ENCODE assay signal across 9 mouse cellular contexts in the genomic region with DNA sequence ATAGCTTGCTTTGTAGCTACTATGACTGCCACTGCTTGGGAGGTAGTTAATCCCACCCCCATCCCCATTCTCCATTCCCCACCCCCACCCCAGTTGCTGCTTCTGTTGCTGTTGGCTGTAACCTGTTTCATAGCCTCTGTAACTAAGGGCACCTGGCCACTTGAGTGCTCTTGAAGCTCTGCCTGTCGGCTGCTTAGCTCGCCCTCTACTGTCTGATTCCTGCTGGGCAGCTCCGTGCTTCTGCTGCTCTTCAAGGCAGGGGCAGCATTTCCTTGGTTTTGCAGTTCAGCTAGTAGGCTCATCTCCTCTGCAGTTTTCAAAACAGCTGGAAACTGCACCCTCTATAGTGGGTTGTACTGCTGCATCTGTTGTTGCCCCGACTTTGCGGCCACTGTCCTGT. TPM values are rescaled to one million over a fixed set of nuclear protein-coding genes. Genes with fewer than 3 reads are reported as not detected.
DNase-seq lines count a peak whose midpoint lies in the region; ATAC-seq and TF ChIP-seq lines count a peak whose summit lies in the region.
"Had no signal": no experiment of that assay in that cellular context is flagged by ENCODE, and none has a peak within 500 bp of the region (broad histone marks: within the 10 kb centered on the region; RNA-seq: fewer than 3 reads in every experiment).

No protein-coding gene starts in this region.

- WGBS in kidney, embryonic 14.5 days = 44% methylated on average over 5 of the region's 5 CpGs
- 37% methylated on average over 5 of the region's 5 CpGs for WGBS in kidney, adult 2 months

- H3K9ac ChIP-seq in kidney, embryonic 14.5 days (ENCODE audit: low read depth, low read length) = no peak overlapping the region
- H3K9ac ChIP-seq: neural tube, embryonic 12.5 days had no signal

- TF ChIP-seq CTCF in kidney, adult 2 months (conservative IDR thresholded peaks at IDR 0.05; ENCODE audit: insufficient read depth, insufficient read length, low read depth, low read length) = peak; percentile 84

- no peak overlapping the region for H3K4me3 ChIP-seq in kidney, embryonic 14.5 days (ENCODE audit: low read length)
- no peak overlapping the region for H3K4me3 ChIP-seq in kidney, adult 2 months (ENCODE audit: insufficient read depth, low read depth, low read length)
- H3K4me3 ChIP-seq: erythroblast, embryonic 14.5 days; neural tube, embryonic 12.5 days had no signal

- no peaks in the 10 kb centered on the region for H3K27me3 ChIP-seq in kidney, embryonic 14.5 days (ENCODE audit: control insufficient read depth, insufficient read depth, low read length)
- H3K27me3 ChIP-seq in kidney, adult 2 months (replicated peaks; ENCODE audit: control insufficient read depth, insufficient read depth, low read length) = no peaks in the 10 kb centered on the region
- H3K27me3 ChIP-seq: neural tube, embryonic 12.5 days had no signal

- DNase-seq in kidney, adult 18-20 months = peak; percentile 61
- peak; percentile 27 for DNase-seq in MN1 (ENCODE audit: low spot score)
- DNase-seq in cerebellum, adult 8-10 months = peak; percentile 33
- peak; percentile 70 for DNase-seq in kidney, adult 2 months
- no peak for DNase-seq in right cerebral cortex, postnatal 36 days (ENCODE audit: low spot score in 2 of 2)

- 0 out of 2 replicates have a peak, but pooled peaks cover under 1% of the 10 kb centered on the region for H3K4me1 ChIP-seq in kidney, embryonic 14.5 days (ENCODE audit: control insufficient read depth, insufficient read depth, low read length)
- peaks cover 8% of the 10 kb centered on the region for H3K4me1 ChIP-seq in kidney, adult 2 months (ENCODE audit: control insufficient read depth, insufficient read depth, low read length)

- no peak overlapping the region for H3K4me2 ChIP-seq in kidney, embryonic 14.5 days (replicated peaks; ENCODE audit: low read depth, low read length)
- H3K4me2 ChIP-seq: neural tube, embryonic 12.5 days had no signal

- ATAC-seq in kidney, embryonic 14.5 days (ENCODE audit: low FRiP score, low TSS enrichment) = no peak
- peak; percentile 73 for ATAC-seq in megakaryocyte progenitor cell, adult 5-6 weeks (replicated peaks; ENCODE audit: poor library complexity)

- TF ChIP-seq POLR2A in kidney, adult 2 months (IDR thresholded peaks at IDR 0.05; ENCODE audit: low read depth, low read length) = no peak

- H3K36me3 ChIP-seq in kidney, embryonic 14.5 days (ENCODE audit: control insufficient read depth, insufficient read depth, low read length) = no peaks in the 10 kb centered on the region
- H3K36me3 ChIP-seq in kidney, adult 2 months (ENCODE audit: control insufficient read depth, insufficient read depth, low read length) = no peaks in the 10 kb centered on the region
- H3K36me3 ChIP-seq: neural tube, embryonic 12.5 days had no signal

- H3K27ac ChIP-seq in kidney, embryonic 14.5 days (ENCODE audit: low read depth, low read length) = no peak overlapping the region
- H3K27ac ChIP-seq in kidney, adult 2 months (ENCODE audit: insufficient read depth, low read depth, low read length) = no peak overlapping the region
- H3K27ac ChIP-seq: neural tube, embryonic 12.5 days had no signal

- no peaks in the 10 kb centered on the region for H3K9me3 ChIP-seq in kidney, embryonic 14.5 days (ENCODE audit: control insufficient read depth, low read length)
- H3K9me3 ChIP-seq: neural tube, embryonic 12.5 days had no signal

RNA-seq across cellular contexts. Expression of a gene that starts 48.5 kb away (rescaled TPM):
- 82.6 and 86.2 TPM in 2 replicates for polyA plus RNA-seq in kidney, embryonic 14.5 days (2014; fragmentation: Nextera tagmentation; extraction: Ambion mirVana)
- 10.1 and 12.0 TPM in 2 replicates for polyA plus RNA-seq in kidney, adult 2 months (2012; rRNA removed)
- total RNA-seq in megakaryocyte progenitor cell, adult 5-6 weeks (2015) = 43.8 and 49.7 TPM in 2 replicates
- total RNA-seq in megakaryocyte progenitor cell, adult 5-6 weeks (2017) = 20.1 and 23.5 TPM in 2 replicates

Comparison
In these comparisons a context has a peak if more than half of its experiments do, and no peak if none do; other contexts are left out.
1. DNase-seq: peak in kidney, adult 18-20 months (single experiment), MN1 (single experiment), cerebellum, adult 8-10 months (single experiment) and kidney, adult 2 months (single experiment); none in right cerebral cortex, postnatal 36 days (0 of 2).